Mouse (Mus musculus): Measurements from ENCODE around the gene Aldh1a2. TPM values are rescaled to one million over a fixed set of nuclear protein-coding genes. Genes with fewer than 3 reads are reported as not detected.

Gene Aldh1a2
- total RNA-seq, 2 experiments from 2014 or later, result 6.0 to 8.2 TPM

DNA sequence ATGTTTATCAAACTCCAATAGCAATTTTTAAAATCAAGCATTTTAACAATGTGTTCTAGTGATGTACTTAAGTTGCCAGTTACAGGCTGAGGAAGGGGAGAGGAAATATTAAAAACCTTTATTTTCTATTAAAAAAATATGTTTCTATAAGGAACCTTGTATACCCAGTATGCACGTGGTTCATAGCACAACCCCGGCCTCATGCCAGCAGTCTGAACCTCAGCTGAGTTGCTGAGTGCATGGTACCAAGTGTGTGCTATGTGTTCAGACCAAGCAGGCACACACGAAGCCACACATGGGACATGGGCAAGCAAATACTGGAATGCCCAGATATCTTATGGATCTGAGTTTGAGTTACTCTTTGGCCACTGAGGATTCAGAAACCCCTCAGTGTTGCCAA lies 74.2 kb downstream of the Aldh1a2 start:
- no peak for DNase-seq

DNA sequence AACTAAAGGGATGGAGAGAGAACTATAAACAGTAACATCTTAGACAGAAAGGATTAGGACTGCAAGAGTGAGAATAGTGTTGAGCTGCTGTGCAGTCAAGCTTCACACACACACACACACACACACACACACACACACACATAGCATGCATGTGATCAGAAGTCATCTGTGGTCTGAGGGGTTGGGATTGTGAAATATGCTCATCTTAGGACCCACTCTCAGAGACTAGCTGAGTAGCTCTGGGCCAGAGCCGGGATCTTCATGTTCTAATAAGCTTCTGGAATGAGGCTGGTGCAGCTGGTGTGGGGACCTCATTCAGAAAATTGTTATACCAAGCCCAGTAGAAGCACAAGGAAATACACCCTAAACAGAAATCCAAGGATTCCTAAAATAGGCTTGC lies 75.1 kb downstream of the Aldh1a2 start:
- DNase-seq, result peak in 1 of 2 experiments; percentile 12

DNA sequence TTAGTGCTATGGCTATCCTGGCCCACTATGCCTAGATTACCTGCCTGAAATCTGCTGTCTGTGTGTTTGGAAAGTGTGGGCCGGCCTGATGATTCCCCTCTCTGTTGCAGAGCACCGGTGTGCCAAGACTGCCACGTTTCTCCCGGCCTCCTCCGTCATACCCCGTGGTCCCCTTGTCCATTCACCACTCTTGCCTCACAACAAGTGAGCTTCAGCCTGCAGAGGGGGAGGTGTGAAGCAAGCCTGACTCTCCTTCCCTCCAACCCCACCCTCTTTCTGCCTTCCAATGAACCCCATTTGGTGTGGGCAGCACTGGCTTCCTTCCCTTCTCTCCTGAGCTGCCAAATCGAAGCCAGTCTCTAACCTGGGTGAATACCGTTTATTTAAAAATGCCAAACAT lies 79.9 kb downstream of the Aldh1a2 start:
- DNase-seq, result no peak

DNA sequence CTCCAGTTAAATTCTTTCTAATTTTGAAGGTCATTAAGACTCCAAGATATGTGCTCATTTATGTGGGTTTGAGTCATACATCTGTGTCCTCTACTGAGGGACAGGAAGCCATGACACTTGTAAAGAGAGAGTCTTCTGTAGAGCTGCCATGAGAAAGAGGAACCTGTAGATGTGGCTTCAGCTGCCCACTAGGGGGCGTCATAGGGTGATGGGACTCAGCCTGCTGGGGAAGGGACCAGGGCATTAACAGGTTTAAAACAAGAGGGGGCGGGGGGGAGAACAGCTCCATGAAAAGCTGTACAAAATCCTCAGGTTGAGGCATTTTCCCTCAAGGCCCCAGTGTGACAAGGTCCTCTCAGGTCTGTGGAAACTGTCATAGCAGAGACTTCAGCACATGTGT lies 88.0 kb downstream of the Aldh1a2 start:
- DNase-seq, result no peak

DNA sequence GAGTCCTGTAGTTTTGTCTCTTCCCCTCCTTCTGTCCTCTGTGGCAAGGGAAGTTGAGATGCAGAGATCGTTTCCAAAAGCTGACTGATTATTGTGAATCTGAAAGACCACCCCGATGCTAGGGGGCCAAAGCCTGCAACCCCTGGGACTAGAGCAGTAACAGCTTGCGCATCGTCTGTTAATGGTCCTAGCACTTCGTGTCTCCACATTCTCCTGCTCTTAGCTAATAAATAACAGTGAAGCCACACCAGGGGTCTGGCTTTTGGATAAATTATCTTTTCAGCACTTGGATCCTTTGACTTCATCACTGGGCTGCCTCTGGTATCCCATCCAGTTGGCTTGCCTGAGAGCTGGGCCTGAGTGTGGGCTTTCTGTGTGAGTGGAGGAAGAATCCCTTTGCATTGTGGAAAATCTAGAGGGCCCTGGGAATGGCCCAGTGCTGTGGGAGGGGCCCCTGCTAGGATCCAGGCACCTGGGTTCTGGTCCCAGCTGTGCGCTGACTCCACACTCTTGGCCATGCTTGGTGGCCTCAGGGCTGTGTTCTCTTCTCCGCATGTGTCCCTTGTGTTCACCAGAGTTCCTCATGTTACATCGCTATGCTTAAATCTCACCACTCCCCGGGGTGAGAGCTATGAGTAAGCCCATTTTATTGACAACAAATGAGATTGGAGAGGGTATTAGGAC lies 91.7 kb downstream of the Aldh1a2 start:
- no peak for DNase-seq

DNA sequence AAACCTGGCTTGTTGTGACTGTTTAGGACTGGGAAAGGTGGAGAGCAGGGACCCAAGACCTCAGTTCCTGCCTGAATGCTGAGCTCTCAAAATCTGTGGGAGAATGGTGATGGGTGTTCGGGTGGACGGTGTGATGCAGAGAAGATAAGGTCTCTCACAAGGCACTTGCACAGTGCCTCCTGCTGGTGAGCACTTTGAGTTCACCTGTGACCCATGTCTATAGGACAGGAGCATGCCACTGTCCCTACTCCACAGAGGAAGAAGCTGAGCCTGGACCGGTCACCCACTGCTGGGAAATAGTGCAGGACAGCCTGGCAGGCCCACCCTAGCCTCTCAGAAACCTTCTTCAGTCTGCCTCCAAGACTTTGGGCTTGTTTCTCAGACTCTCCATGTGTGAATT lies 100.4 kb downstream of the Aldh1a2 start:
- no peak for DNase-seq

DNA sequence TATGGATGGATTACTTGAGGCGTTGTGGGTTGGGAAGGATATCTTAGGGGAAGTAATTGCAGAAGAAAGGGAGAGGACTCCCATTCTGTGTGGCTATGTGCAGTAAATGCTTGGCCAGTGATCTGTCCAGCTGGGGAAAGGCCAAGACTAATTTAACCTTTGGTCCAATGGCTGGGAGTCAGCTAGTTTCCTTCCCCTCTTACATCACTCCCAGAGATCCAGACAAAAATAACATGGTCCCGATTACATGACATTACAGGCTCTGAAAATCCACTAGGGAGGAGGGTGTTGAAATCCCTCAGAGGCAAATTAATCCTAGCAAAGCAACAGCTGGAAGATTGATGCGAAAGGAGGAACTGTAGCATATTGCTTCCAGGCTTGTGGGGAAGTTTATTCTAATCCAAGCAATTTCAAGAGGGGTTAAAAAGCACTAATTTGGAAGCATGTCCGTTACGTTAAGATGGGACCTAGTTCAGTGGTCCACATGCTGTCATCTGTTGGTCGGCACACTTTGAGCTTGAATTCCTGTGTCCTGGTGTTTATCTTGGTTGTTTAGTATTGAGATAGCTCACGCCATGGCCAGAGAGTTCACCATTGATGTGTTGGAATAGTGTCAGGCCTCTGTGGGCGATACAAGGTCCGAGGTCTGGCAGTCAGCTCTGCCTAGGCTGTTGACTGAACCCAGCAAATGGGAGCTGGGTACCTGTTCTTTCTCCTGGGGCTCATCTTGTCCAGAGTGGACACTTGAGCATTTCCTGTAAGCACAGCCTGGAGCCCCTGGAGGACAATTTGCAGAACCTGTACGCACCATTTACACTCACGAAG lies 101.7 kb downstream of the Aldh1a2 start:
- peak; percentile 90 to 93 for DNase-seq

DNA sequence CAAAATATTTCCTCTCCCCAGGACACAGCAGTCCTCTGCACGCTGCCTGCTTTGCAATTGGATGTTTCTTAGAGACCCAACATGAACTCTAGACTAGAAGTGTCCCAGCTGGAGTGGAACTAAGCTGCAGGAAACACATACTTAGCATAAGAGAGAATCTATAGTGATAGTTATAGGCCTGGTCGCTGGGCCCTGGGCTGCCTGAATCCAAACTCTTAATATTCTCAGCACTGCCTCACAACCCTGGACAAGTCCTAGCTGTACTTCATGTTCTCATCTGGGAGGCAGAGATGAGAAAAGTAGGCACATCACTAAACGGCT lies 102.3 kb downstream of the Aldh1a2 start:
- no peak for DNase-seq

DNA sequence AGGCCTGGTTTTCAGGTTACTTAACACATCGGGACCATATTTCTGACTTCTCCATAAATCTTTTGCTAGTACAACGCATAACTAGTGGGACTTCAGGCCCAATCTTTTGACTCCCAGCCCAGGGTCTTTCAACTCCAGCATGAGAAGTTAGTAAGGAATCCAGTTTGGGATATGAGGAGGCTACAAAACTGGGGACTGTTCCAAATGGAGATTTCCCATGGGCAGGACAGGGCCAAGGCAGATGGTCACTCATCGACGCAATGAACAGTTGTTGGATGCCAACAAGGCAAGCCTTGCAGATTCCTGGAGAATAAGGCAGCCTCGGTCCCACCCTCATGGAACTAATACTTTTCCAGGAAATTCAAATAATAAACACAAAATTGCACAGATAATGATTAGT lies 104.2 kb downstream of the Aldh1a2 start:
- DNase-seq, result peak; percentile 68 to 78

DNA sequence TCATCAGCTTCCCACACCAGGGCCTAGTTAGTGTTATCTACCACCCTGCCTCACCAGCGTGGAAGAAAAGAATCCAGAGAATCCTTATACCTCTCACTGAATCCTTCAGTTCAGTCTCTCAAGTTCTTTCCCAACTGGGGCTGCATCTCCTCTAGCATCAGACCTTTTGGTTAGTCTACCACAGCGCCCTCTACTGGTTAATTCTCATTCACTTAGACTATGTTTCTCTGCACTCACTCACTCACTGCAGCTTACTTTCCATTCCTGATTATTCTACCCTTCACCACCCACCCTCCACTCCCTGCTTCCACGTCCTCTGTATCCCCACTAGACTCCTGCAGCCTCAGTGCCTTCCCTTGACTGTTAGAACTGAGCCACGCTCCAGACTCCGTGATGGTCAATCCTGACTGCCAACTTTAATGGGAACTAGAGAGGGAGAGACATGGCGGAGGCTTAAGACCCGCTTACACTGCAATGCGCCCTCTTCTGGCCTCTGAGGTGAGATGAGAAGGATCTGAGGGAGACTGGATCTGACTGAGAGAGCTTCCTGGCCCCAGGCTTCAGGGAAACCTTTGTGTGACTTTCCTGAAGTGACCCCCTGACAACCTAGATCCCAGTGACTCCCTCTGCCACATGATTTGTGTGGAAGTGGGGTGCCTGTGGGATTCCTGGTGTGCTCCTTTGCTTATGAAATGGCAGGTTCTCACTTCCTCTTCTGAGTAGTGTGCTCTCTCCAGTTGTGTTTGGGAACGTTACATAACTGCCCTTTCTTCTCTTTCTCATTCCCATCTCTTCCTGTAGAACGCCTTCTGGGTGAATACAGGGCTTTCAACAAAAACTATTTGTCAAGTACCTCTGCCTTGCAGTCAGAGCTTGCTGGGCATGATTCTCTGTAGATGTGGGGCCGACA lies 104.9 kb downstream of the Aldh1a2 start:
- DNase-seq, result peak in 1 of 2 experiments; percentile 51

DNA sequence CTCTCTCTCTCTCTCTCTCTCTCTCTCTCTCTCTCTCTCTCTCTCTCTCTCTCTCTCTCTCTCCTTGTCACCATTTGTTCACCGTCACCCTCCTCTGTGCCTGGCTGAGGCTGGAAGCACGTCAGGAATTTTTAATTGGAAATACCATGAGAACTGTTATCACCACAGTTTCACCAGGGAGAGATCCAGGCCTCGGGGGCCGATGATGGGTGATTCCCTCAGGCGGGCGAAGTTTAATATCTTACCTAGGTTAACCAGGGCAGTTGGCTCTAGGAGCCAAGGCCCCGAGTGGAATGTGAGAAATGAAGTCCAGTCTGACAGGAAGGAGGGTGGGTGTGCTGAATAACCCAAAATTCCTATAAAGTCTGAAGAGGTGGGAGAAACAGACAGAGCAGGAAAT lies 105.8 kb downstream of the Aldh1a2 start:
- no peak for DNase-seq

DNA sequence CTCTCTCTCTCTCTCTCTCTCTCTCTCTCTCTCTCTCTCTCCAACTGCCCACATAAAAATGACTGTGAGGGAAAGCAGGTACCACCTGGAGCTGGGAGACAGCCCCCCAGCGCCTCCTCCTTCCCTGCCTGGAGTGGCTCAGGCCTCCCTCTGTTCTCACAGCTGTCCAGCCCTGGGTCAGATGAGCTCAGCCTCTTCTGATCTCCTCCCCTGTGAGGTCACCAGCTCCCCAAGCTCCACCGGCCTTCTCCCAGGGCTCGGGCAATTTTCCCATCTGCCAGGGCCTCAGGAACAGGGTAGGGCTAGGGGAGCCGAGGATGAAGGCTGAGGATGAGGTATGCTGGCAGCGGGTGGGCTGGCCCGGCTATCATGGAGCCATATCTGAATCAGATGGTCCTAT lies 106.3 kb downstream of the Aldh1a2 start:
- DNase-seq, result peak in 1 of 2 experiments; percentile 47

DNA sequence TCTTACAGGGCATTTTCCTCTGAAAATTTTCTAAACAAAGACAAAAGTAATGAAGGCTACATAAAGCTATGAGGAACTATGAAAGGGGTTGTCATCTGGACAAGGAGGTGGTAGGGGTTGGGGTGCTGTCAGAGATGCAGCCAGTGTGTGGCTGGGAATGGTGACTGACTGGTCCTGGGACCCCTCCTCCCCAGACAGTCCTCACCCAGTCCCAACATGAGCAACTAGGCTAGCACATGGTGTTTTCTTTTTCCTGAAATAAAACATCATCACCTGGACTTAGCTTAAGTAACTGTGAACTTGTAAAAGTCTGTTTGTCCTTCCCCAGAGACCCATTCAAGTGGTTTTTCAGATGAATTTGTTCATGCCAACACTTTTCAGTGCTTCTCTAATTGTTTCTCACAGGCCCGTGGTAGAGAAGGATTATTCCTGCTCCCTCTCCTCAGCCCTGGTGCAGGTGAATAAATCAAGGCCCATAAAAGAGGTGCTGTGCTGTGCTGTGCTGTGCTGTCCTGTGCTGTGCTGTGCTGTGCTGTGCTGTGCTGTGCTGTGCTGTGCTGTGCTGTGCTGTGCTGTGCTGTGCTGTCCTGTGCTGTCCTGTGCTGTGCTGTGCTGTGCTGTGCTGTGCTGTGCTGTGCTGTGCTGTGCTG lies 107.8 kb downstream of the Aldh1a2 start:
- DNase-seq, result no peak

DNA sequence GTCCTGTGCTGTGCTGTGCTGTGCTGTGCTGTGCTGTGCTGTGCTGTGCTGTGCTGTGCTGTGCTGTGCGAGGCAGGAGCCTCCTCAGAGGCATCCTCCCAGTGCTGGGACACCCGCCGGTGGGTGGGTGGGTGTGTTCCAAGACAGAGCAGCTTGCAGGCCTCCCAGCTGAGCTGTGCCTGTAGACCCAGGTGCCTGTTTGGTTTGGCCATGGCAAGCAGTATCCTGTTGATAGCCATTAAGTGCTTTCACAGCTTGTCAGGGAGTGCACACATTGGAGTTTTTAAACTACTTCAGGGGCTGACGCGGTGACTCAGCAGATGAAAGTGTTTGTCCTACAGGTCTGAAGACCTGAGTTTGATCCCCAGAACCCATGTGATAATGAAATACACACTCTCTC lies 108.5 kb downstream of the Aldh1a2 start:
- peak in 1 of 2 experiments; percentile 41 for DNase-seq

DNA sequence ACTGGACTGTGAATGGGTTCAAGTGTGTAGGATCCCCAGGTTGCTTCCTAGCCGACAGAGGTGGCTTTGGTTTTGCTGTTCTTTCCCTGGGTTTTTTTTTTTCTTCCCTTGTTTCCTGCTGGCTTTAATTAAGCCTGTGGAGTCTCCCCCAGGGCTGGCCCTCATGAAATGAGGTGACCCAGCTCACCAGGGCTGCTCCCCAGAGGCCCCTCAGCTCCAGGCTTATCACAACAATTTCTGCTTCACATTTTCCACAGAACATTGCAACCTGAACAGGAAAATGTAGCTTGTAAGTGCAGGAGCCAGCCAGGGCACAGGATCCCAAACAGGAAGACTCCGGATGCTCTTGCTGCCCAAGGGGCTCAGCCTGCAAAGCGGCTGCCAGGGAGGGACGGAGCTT lies 110.7 kb downstream of the Aldh1a2 start:
- DNase-seq, result no peak

DNA sequence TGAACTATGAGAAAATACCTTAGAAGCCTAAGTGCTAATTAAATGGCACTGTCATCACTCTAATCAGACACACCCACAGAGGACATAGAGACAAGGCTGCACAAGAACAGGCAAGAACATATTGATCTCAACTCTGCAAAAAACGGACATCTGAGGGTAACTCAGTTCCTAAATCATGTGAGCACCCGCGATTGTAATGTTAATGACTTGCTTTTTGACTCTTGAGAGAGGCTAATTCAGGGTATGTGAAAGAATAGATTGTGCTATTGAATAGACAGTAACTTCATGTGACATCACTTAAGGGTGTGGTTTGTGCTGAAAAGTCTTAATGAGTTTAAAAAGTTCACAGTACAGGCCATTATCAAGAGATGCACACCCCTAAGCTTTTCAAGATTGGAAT lies 116.1 kb downstream of the Aldh1a2 start:
- DNase-seq, result no peak

DNA sequence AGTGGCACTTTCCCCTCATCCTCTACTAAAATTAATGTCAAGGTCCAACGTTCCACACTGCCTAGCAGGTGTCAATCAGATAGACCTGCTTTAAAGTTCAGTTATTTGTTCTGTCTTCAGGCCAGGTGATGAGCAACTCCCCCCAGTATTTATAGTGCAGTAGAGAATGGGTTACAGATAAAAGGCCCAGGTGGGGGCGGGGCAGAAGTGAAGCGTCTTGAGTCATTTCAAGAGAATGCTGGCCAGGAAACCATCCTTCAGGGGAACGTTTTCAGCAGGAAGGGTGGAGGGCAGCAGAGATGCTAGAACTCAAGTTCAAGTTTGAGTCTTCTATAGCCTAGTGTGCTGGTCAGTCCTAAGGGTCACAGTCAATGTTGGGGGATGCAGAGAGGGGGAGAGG lies 121.1 kb downstream of the Aldh1a2 start:
- no peak for DNase-seq

DNA sequence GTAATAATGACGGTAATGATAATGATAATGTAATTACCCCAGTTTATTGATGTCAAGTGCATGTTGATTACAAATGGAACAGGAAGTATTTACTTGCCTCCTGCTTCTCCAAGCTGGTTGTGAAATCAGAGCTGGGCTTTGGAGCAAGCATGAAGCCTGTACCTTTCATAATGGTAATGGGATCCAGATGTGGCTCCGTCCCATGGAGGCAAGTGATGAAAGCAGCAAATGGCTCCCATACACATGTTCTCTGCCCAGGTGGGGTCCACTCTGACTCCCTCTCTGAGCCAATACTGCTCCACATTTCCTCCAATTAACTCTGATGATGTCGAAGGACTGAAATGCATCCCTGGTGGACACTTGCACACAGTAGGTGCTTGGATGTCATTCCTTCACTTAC lies 121.8 kb downstream of the Aldh1a2 start:
- DNase-seq, result peak in 1 of 2 experiments; percentile 17

DNA sequence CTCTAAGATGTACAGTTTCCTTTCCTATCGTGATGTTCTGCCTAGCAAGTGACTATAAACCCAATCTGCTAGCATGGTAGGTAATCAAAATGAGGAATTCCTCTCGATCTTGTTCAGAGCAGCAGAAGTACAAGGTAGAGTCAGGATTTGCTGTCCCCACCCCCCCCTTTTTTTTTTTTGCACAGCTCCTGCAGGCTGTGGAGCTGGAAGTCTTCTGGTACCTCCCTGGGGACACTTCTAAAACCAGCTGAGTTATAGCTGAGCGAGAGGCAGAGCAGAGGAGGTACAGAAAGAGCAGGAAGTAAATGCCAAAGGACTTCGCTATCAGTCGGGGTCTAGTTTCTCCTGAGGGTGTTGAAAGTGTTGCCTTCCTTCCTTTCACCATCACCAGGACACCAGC lies 124.5 kb downstream of the Aldh1a2 start:
- DNase-seq, result no peak
